Mouse (Mus musculus): ENCODE measurements around the gene 4933407L21Rik.

DNA sequence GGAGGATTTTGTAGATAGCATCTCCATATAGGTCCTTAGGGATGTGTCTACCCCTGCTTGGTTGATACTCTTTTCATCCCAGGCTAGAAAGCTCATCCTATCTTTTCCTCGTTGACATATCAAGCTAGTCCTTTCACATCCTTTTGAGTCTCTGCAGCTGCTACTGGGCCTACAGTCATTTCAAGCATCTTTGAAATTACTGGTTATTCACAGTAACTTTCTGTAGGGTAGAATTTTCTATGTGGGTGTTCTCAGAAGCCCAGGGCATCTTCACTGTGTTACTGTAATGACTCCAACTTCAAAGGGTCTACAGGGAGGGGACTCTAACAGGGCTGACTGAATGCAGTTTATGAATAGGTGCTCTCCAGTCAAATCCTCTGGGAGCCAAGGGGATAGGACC, 9.0 kb downstream of the 4933407L21Rik start:
- no peak for TF ChIP-seq CTCF (conservative IDR thresholded peaks at IDR 0.05; ENCODE audit: insufficient read depth, insufficient read length, low read depth, low read length)
- TF ChIP-seq POLR2A (IDR thresholded peaks at IDR 0.05; ENCODE audit: low read depth, low read length) = no peak

All from kidney, adult 2 months (tissue).